Mouse (Mus musculus) ovary, postnatal 36 days (tissue): Measurements from ENCODE around the gene 1110065P20Rik.
A peak's percentile ranks its signal among the peaks of the same experiment; 100 is the strongest.

ENCODE experiments used
- DNase-seq: peaks from one replicate; pipeline ENCODE4 v3.0.0; 2022; ENCODE audit warnings: low spot score, mixed read lengths

Gene 1110065P20Rik

DNA sequence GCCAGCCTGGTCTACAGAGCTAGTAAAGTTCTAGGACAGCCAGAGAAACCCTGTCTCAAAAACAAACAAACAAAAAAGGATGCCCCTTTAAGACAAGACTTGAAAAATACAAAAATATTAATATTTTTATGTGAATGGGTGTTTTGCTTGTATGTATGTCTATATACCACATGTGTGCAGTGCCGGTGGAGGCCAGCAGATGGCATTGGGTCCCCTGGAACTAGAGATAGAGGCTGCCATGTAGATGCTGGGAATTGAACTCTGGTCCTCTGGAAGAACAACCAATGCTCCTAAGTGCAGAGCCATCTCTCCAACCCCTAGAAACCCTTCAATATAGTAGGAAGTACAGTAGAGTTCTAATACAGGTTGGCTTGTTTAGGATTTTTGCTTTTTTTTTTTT lies 10.0 kb downstream of the 1110065P20Rik start:
- DNase-seq: no peak

DNA sequence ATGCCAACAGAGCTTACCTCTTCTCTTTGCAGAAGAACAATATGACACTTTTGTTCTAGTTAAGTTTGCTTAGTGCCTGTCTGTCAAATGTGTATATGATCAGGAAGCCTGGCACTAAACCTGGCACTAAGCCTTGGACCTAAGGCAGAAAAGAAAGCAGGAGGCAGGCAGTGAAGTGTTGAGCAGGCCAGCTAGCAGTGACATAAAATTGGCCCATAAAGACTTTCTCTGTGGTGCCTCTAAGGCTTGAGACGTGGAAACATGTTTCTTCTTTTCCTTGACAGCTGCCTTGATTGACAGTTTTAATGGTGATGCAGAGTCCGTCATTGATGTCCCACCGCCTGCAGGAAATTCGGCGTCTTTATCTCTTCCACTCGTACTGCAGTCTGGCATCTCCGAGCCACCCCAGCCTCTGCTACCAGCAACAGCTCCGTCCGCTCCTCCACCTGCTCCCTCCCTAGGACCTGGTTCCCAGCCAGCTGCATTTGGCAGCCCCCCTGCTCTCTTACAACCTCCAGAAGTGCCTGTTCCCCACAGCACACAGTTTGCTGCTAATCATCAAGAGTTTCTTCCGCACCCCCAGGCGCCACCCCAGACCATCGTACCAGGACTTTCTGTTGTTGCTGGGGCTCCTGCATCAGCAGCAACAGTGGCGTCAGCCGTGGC lies 12.8 kb downstream of the 1110065P20Rik start:
- no peak for DNase-seq

DNA sequence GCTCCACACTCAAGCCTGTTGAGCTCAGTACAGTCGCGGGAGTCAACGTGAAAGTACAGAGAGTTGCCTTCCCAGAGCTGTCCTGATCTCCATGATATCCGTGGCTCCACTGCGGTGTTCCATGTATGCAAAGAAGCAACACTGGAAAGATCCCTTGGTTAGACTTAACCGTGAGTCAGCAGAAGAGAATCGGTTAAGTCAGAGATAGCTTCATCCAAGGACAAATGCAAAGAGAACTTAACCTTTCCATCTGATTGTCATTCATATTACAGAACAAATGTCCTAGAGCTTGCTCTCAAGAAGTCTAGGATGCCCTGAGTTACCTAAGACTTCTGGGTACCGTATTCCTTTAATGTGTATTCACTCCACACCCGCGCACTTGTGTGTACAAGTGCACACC lies 18.2 kb downstream of the 1110065P20Rik start:
- DNase-seq: no peak

DNA sequence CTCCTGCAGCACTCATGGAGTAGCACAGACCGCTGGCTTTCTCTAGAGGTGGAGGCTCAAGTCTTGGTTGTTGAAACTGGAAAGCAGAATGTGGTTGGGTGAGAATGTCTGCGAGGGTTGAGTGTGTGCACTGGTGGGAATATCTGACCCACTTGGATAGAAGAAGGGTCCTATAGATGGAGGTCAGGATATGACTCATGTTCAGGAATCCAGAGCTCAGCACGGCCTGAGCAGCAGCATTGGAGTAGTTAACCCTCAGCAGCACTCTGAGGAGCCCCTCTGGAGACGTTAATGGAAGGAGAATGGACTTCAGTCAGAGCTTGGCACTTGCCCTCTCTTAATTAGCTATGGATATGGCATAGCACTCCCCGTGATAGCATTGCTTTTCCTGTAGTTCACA lies 21.3 kb downstream of the 1110065P20Rik start:
- no peak for DNase-seq

DNA sequence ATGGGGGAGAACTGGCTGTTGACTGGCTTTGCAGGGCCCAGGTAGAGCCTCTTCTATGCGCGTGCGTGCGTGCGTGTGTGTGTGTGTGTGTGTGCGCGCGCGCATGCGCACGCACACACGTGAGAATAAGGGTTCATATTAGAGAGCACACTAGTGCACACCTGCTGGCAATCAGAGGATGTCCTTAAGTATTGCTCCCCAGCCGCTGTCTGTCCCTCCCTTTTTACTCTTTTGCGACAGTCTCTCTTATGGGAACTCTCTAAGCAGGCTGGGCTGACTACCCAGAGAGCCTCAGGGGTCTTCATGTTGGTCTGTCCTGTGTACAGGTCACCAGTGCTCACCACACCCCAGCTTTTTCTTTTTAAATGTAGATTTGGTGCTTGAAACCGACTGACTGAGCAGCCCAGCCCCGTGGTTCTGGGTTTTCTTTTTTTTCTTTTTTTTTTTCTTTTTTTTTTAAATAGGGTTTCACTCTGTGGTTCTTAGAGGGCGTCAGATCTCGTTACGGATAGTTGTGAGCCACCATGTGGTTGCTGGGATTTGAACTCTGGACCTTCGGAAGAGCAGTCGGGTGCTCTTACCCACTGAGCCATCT lies 25.5 kb downstream of the 1110065P20Rik start:
- DNase-seq: no peak

DNA sequence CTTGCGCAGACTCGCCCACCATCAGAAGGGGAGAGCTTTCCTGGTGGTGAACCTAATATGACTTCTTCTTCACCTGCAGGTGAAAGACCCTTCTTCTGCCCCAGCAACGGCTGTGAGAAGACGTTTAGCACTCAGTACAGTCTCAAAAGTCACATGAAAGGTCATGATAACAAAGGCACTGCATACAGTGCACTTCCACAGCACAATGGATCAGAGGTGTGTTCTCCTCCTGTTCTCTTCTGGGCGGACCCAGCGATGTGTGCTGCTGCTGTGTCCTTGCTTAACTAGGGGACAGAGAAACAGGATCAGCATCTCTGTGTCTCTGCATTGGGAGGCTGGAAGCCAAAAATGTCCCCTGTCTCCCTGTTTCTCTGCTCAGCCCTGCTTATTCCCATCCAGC lies 26.0 kb downstream of the 1110065P20Rik start:
- no peak for DNase-seq

DNA sequence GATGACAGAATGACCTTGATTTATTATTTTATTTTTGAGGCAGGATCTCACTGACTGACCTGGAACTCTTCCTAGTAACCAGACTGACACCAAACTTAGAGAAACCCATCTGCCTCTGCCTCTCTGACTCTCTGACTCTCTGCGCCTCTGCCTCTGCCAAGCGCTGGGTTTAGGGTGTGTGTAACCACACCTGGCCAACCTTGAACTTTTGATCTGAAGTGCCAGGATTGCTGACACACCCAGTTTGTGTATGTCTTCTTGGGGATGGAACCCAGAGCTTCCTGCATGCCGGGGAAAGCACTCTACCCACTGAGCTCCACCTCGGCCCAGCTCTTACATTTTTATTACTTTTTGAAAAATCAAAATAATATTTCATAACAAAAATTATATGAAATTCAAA lies 32.2 kb downstream of the 1110065P20Rik start:
- no peak for DNase-seq

DNA sequence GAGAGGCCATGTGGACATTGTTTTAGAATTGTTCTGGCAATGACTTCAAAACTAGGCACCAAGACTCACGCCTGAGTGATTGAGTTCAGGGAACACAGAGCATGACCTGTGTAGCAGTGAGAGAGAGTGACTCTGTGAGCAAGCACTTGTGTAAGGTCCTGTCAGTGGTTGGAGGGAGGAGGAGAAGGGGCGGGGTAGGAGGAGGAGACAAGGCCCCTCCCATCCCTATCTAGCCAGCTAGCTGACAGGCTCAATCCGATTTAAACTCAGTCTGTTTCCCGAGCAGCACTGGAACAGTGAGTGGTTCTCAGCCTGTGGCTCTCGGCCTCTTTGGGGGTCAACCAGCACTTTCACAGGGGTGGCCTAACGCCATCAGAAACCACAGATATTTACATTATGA lies 33.2 kb downstream of the 1110065P20Rik start:
- peak; percentile 17 for DNase-seq

DNA sequence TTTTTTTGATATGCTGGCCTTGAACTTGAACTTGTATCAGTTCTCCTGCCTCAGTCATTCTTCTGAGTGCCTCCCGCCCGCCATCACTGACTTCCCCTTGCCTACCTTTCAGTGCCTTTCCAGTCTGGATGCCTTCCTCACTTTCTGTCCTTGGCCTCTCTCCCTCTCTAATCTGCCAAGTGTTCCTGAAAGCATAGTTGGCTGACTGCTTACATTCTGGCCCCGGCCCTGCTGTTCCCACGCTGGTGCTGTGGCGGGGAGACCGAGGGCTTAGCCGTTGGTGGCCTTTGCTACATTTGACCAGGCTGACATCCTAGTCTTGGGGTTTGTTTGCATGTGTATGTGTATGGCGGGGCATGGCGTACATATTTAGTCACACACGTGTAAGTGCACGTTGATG lies 35.1 kb downstream of the 1110065P20Rik start:
- DNase-seq: no peak

DNA sequence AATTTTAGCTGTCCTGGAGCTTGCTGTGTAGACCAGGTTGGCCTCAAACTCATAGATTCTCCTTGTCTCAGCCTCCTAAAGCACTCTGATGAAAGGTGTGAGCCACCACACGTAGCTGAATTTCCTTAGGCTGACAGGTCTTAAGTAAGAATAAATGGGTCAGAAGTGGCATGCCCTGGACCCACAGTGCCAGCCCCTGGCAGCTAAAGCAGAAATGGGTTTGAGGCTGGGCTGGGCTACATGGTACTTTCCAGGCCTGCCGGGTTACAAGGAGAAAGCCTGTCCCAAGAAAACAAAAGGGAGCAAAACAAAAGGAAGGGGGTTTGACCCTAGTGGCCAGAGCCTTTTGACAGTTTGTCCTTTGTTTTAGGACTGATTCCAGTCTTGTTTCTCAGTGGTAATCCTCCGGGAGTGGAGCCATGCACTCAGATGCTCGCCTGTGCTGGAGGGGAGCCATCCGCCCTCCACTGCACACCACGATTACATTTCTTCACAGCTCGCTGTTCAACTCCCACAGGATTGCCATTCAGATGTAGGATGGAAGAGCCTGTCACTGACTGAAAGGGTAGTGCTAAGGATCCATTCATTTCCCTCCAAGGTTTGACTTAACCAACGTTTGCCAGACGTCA lies 39.5 kb downstream of the 1110065P20Rik start:
- DNase-seq: no peak

DNA sequence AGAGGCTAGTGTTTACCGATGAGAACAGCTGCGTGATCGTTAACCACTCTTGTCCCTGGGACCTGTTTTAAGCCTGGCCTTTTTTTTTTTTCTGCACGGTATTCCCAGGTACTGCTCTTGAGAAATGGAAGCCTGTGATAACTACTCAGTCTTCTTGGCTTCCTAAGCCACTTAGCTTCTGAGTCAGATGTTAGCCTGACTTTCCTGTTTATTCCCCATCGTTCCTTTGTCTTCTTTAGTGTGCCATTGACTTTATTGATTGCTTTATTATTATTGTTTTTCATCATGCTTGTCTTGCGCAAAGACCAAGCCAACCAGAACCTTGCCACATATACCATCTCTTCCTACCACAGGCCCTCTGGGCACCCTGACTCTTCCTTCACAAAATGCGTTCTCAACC lies 40.9 kb downstream of the 1110065P20Rik start:
- no peak for DNase-seq

DNA sequence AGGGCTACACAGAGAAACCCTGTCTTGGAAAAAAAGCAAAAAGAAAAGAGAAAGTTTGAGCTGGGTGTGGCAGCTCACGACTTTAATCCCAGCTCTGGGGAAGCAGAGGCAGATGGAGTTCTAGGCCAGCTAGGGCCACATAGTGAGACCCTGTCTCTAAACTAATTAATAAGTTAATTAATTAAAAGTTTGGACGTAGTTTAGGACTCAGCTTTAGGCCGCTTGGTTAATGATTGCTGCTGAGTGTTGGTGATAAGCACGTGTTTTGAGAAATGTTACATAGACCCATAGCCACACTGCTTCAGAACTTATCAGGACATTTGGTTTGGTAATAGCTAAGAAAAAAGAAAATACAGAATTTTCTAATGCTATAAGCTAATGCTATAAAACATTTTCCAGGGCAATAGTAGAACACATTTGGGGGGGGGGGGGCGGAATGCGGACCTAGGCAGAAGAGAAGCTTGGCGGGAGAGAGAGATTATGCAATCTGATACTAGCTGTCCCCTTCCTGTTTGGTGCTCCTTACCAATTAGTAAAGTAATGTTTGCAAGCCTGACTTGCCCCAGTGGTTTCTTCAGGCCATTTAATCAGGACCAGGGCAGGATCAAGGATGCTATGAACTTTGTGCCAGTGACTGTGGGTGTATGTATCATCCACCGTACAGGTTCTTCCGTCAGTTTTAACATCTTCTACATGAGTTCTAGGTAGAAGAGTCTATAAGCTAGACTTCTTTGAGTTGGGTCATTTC lies 41.7 kb downstream of the 1110065P20Rik start:
- no peak for DNase-seq

DNA sequence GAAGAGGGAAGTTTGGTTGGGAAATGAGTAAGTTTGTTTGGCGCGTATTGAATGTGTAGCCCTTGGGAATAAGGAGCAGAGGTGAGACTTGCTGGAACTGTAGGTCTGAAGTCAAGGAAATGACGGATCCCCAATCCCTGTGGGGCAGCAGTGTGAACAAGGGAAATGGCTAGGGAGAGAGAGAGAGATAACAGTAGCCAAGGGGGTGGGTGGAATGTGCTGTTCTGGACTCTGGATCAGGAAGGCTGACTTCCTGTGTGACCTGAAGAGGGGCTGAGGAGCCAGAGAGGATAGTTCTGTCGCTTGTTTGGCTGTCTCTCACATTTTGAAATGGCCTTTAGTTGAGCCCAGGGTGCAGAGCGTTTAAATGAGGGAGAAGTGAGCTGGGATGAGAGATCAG lies 42.5 kb downstream of the 1110065P20Rik start:
- DNase-seq: no peak

DNA sequence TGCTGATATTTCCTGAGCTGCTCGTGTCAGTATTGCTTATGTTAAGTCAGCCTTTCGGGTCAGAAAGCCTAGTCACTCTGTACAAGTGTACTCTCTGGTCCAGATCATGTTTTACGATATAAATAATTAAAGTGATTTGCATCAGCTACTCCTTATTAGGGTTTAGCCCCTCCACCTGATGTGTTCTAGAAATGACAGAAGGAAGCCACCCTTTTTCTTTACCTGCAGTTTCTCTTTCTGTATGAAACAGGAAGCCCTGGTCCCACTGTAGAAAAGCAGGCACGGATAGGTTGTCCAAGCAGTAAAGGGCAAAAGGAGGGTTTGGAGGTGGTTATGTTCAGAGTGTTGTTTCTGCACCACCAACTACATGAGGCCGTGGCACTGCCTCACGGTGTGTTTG lies 47.6 kb downstream of the 1110065P20Rik start:
- DNase-seq: no peak

DNA sequence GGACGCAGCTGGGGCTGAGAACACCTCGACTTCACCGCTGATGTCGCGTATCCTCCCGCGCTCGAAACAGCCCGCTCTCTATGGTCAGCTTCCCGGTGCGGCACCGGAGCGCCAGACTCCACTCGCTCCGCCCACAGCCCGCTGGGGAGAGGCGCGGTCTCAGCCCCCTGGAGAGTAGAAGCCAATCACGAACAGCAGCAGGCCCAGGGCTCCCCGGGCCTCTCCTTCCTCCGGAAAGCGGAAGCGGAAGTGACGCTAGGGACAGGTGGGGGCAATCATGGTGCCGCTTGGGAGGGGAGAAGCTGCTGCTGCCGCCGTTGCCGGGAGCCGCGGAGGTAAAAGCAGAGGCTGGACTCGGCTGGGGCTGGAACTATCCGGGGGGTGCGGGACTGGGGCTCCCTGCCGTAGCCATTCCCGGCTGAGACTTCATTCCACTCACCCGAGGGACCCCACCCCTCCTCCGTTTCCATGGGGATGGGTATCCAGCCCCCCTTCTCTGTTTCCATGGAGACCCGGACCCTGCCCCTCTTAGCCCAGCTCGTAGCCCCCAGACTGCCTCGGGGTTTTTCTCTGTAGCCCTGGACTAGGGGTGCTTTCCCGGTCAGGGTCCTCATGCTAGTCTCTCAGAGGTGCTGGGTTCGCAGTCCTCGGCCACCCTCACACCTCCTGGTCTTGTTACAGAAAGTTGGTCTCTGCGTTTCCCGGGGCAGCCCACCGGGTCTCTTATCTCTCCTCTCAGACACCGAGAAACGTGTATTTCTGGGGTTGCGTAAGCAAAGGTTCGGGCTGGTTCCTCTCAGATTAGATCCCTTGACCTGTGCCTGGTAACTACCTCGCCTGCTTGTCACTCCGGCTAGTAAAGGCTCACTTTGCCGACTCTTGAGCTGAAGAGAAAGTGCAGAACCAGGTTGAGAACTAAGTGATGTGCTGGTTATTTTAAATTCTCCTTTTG lies 48.4 kb downstream of the 1110065P20Rik start:
- peak; percentile 94 for DNase-seq

DNA sequence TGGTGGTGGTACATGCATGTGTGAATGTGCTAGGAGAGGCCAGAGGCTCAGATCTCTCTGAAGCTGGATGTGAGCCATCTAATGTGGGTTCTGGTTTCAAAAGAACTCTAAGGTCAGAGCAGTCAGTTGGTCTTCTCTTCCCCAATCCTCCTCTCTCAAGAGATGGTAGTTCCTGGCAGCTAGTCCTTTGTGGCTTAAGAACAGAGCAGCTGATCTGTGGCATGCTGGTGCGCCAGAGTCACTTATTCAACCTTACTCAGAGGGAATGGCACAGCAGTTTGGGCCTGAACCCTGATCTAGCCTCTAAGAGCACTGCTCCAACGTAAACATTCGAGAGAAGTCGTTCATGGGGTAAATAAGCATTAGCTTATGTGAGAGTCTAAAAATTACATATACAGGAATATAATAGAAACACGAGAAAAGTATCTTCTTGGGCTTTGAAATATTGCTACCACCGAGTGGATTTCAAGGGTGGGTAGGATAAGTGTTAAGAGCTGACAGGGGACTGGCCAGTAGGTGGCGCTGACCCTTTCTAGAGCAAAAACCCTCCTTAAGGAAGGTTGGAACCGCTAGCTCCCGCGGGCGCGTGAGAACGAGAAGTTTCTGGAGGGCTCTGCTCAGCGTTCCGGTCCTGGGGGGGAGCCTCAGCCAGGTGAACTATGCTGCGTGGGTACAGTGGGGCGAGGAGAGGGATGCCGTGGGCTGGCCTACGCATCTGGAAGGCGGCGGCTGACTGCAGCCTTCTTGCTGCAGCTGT lies 49.3 kb downstream of the 1110065P20Rik start, which contains the start of gene Mtf1:
Mtf1 (plus strand) TSS at position 553 of the 757 bp plus-strand sequence.
- DNase-seq: peak; percentile 78
